Mouse (Mus musculus) liver, adult 2 months (tissue): ENCODE results near the gene Serpina3m. TPM values are rescaled to one million over a fixed set of nuclear protein-coding genes. Genes with fewer than 3 reads are reported as not detected.
A peak's percentile ranks its signal among the peaks of the same experiment; 100 is the strongest.

Experiments
- DNase-seq: peaks from one replicate; pipeline ENCODE4 v3.0.0-alpha.2; 2011; ENCODE audit warnings: low read depth, low spot score; ENCODE audit errors: extremely low read depth
- H3K27ac ChIP-seq: fragments of 200-500 bp; replicated peaks from 2 replicates; pipeline ENCODE4 v1.5.1; 2012; ENCODE audit warnings: low read depth, mild to moderate bottlenecking, control low read depth, inconsistent platforms, low read length; ENCODE audit not compliant: insufficient read depth
- H3K27me3 ChIP-seq: fragments of 200-500 bp; 2 replicates; pipeline ENCODE4 v1.6.1; 2012; ENCODE audit warnings: mild to moderate bottlenecking, moderate library complexity, low read length, inconsistent platforms; ENCODE audit not compliant: control insufficient read depth, insufficient read depth
- H3K36me3 ChIP-seq: fragments of 200-500 bp; 2 replicates; pipeline ENCODE4 v1.6.1; 2012; ENCODE audit warnings: low read length, inconsistent platforms; ENCODE audit not compliant: control insufficient read depth, insufficient read depth
- H3K4me1 ChIP-seq: fragments of 200-500 bp; 2 replicates; pipeline ENCODE4 v1.6.1; 2011; ENCODE audit warnings: low read length; ENCODE audit not compliant: control insufficient read depth, insufficient read depth
- H3K4me3 ChIP-seq: fragments of 200-500 bp; 2 replicates; pipeline ENCODE4 v1.5.1; 2011; ENCODE audit warnings: low read depth, mild to moderate bottlenecking, control low read depth, low read length, moderate library complexity; ENCODE audit not compliant: insufficient read depth
- H3K79me2 ChIP-seq: fragments of 200-500 bp; 2 replicates; pipeline ENCODE4 v1.6.1; 2012; ENCODE audit warnings: inconsistent platforms, mild to moderate bottlenecking, low read length, moderate library complexity; ENCODE audit not compliant: control insufficient read depth, insufficient read depth
- H3K9ac ChIP-seq: fragments of 200-500 bp; 2 replicates; pipeline ENCODE4 v1.6.1; 2012; ENCODE audit warnings: low read depth, mild to moderate bottlenecking, control low read depth, inconsistent platforms, low read length
- CTCF ChIP-seq: fragments of 200-500 bp; IDR thresholded peaks from 2 replicates; pipeline ENCODE4 v1.5.1; 2011; ENCODE audit warnings: low read depth, low read length, control low read depth
- POLR2A ChIP-seq: fragments of 200-500 bp; IDR thresholded peaks from 2 replicates; pipeline ENCODE4 v1.6.1; 2011; ENCODE audit warnings: low read length, control low read depth; ENCODE audit not compliant: insufficient read depth; ENCODE audit errors: extremely low read depth
- WGBS: fragments of 180-500 bp; shearing (Covaris S2); methylation state at CpG from one replicate; pipeline ENCODE4 v1.1.7; 2018; 5-methylcytosine and 5-hydroxymethylcytosine counted together
- polyA plus RNA-seq: library from polyadenylated mRNA; depleted of rRNA; stranded (reverse); fragments of >200 nt; gene quantifications from 2 replicates; pipeline ENCODE4 v1.2.3, GENCODE M21; 2012; rRNA removed
- total RNA-seq: library from RNA; depleted of rRNA; stranded (reverse); fragments of >200 nt; gene quantifications from 2 replicates; pipeline ENCODE4 v1.2.3, GENCODE M21; 2014; rRNA removed

The Serpina3m gene
- total and polyA plus RNA-seq, 2 experiments, result 260 to 783 TPM

GRCm38 (mm10) chr12:104431359-104431758, 93.1 kb downstream of the Serpina3m start:
- H3K27me3 ChIP-seq, result no peaks in the 10 kb centered on the region
- H3K4me1 ChIP-seq, result no peaks in the 10 kb centered on the region
- DNase-seq, result no peak
- no peak overlapping the region for H3K9ac ChIP-seq
- H3K79me2 ChIP-seq, result no peaks in the 10 kb centered on the region
- no peak overlapping the region for H3K27ac ChIP-seq
- TF ChIP-seq CTCF (no peak), POLR2A (no peak)
- 82% methylated on average over 10 of the region's 10 CpGs for WGBS
- H3K4me3 ChIP-seq, result no peak overlapping the region
- H3K36me3 ChIP-seq, result no peaks in the 10 kb centered on the region

GRCm38 (mm10) chr12:104433214-104433613, 94.9 kb downstream of the Serpina3m start:
- TF ChIP-seq CTCF, result no peak
- TF ChIP-seq POLR2A, result no peak
- Histone ChIP-seq H3K36me3 (no peaks in the 10 kb centered on the region), H3K4me3 (no peak overlapping the region), H3K79me2 (no peaks in the 10 kb centered on the region), H3K27ac (no peak overlapping the region), H3K9ac (no peak overlapping the region), H3K27me3 (no peaks in the 10 kb centered on the region), H3K4me1 (no peaks in the 10 kb centered on the region)
- no peak for DNase-seq
- WGBS, result 73% methylated on average over 7 of the region's 7 CpGs

- Histone ChIP-seq H3K4me3 (no peak overlapping the region), H3K27me3 (no peaks in the 10 kb centered on the region), H3K36me3 (no peaks in the 10 kb centered on the region), H3K79me2 (no peaks in the 10 kb centered on the region), H3K27ac (no peak overlapping the region), H3K4me1 (no peaks in the 10 kb centered on the region), H3K9ac (no peak overlapping the region)
- no peak for DNase-seq
- 83% methylated on average over 20 of the region's 20 CpGs for WGBS
- TF ChIP-seq CTCF, result no peak
Measured at GRCm38 (mm10) chr12:104433951-104434735, 95.9 kb downstream of the Serpina3m start.

- TF ChIP-seq CTCF (peak; percentile 92), POLR2A (no peak)
- Histone ChIP-seq H3K4me1 (no peaks in the 10 kb centered on the region), H3K4me3 (no peak overlapping the region), H3K27ac (no peak overlapping the region), H3K79me2 (no peaks in the 10 kb centered on the region), H3K27me3 (no peaks in the 10 kb centered on the region), H3K36me3 (no peaks in the 10 kb centered on the region), H3K9ac (no peak overlapping the region)
- peak; percentile 23 for DNase-seq
- WGBS, result 20% methylated on average over 22 of the region's 22 CpGs
Measured at GRCm38 (mm10) chr12:104440087-104440760, 101.9 kb downstream of the Serpina3m start.

GRCm38 (mm10) chr12:104443716-104444115, 105.4 kb downstream of the Serpina3m start:
- WGBS, result 82% methylated on average over 11 of the region's 11 CpGs

More at GRCm38 (mm10) chr12:104443716-104444115, 105.4 kb downstream of the Serpina3m start:
- TF ChIP-seq POLR2A (no peak), CTCF (no peak)
- no peak overlapping the region for H3K4me3 ChIP-seq
- no peaks in the 10 kb centered on the region for H3K36me3 ChIP-seq
- H3K4me1 ChIP-seq, result no peaks in the 10 kb centered on the region
- H3K27me3 ChIP-seq, result no peaks in the 10 kb centered on the region
- no peak overlapping the region for H3K9ac ChIP-seq
- H3K27ac ChIP-seq, result no peak overlapping the region
- no peak for DNase-seq
- H3K79me2 ChIP-seq, result no peaks in the 10 kb centered on the region

Other genes starting within 250 kb of the Serpina3m start
- not detected in 2 replicates for gene Serpina5, start 237.4 kb upstream of the Serpina3m start, total RNA-seq
- gene Serpina5, start 237.4 kb upstream of the Serpina3m start, polyA plus RNA-seq, result 0.04 TPM in 1 of 2 replicates, not detected in the other
- gene Serpina3a, start 225.8 kb upstream of the Serpina3m start, total RNA-seq, result not detected in 2 replicates
- not detected in 2 replicates for gene Serpina3a, start 225.8 kb upstream of the Serpina3m start, polyA plus RNA-seq
- 0.09 TPM in 1 of 2 replicates, not detected in the other for gene Serpina3b, start 210.5 kb upstream of the Serpina3m start, total RNA-seq
- gene Serpina3b, start 210.5 kb upstream of the Serpina3m start, polyA plus RNA-seq, result not detected in 2 replicates
- gene Serpina3c, start 184.6 kb upstream of the Serpina3m start, total RNA-seq, result 0.20 TPM in 1 of 2 replicates, not detected in the other
- gene Serpina3c, start 184.6 kb upstream of the Serpina3m start, polyA plus RNA-seq, result not detected in 2 replicates
- gene Serpina3f, start 123.9 kb upstream of the Serpina3m start, total RNA-seq, result 2.9 TPM in 2 replicates
- 0.67 and 2.2 TPM in 2 replicates for gene Serpina3f, start 123.9 kb upstream of the Serpina3m start, polyA plus RNA-seq
- 19.1 and 20.7 TPM in 2 replicates for gene Serpina3g, start 102.2 kb upstream of the Serpina3m start, total RNA-seq
- 3.8 and 9.7 TPM in 2 replicates for gene Serpina3g, start 102.2 kb upstream of the Serpina3m start, polyA plus RNA-seq
- gene Serpina3i, start 75.4 kb upstream of the Serpina3m start, total RNA-seq, result 0.20 and 0.46 TPM in 2 replicates
- gene Serpina3i, start 75.4 kb upstream of the Serpina3m start, polyA plus RNA-seq, result 0.04 TPM in 1 of 2 replicates, not detected in the other
- not detected in 2 replicates for gene Serpina3j, start 23.9 kb upstream of the Serpina3m start, total RNA-seq
- gene Serpina3j, start 23.9 kb upstream of the Serpina3m start, polyA plus RNA-seq, result not detected in 2 replicates
- gene Serpina3k, start within 50 bp of the Serpina3m start, total RNA-seq, result 10,536 and 14,457 TPM in 2 replicates
- 2,986 and 3,416 TPM in 2 replicates for gene Serpina3k, start within 50 bp of the Serpina3m start, polyA plus RNA-seq
- 169 and 210 TPM in 2 replicates for gene Serpina3n, start 68.2 kb downstream of the Serpina3m start, total RNA-seq
- 377 and 464 TPM in 2 replicates for gene Serpina3n, start 68.2 kb downstream of the Serpina3m start, polyA plus RNA-seq
- not detected in 2 replicates for gene Gsc, start 134.8 kb downstream of the Serpina3m start, total RNA-seq
- gene Gsc, start 134.8 kb downstream of the Serpina3m start, polyA plus RNA-seq, result not detected in 2 replicates